ENCODE assay signal across 8 mouse cellular contexts in genomic region chr3:55587972-55588946, GRCm38 (mm10).
A peak's percentile ranks its signal among the peaks of the same experiment; 100 is the strongest.
DNase-seq lines count a peak whose midpoint lies in the region; ATAC-seq lines count a peak whose summit lies in the region.

No protein-coding gene starts in this region.

- no peak overlapping the region for H3K4me3 ChIP-seq in forebrain, embryonic 13.5 days
- H3K4me3 ChIP-seq in hindbrain, embryonic 16.5 days (ENCODE audit: low read length): no peak overlapping the region
- no peak overlapping the region for H3K4me3 ChIP-seq in midbrain, embryonic 13.5 days (replicated peaks)

- DNase-seq in heart, adult 18-20 months: peak; percentile 34 to 61
- DNase-seq in heart, adult 8-10 months (ENCODE audit: low spot score): no peak
- no peak for DNase-seq in adrenal gland, adult 8-10 months
- DNase-seq in spleen, postnatal 10 days (ENCODE audit: low spot score in 2 of 2): no peak
- no peak for DNase-seq in urinary bladder, adult 2 months (ENCODE audit: low spot score)

- H3K4me2 ChIP-seq in forebrain, embryonic 13.5 days: peak overlapping the region; percentile 17; the same call in 1 of the 2 replicates
- no peak overlapping the region for H3K4me2 ChIP-seq in hindbrain, embryonic 16.5 days (ENCODE audit: low read length)
- H3K4me2 ChIP-seq in midbrain, embryonic 13.5 days (replicated peaks): peak overlapping the region; percentile 27; the same call in 1 of the 2 replicates

- WGBS in forebrain, embryonic 13.5 days: 9% methylated on average over 12 of the region's 12 CpGs
- 10% methylated on average over 12 of the region's 12 CpGs for WGBS in hindbrain, embryonic 16.5 days
- WGBS in midbrain, embryonic 13.5 days: 6% methylated on average over 12 of the region's 12 CpGs

- no peaks in the 10 kb centered on the region for H3K36me3 ChIP-seq in forebrain, embryonic 13.5 days (ENCODE audit: poor library complexity, severe bottlenecking)
- H3K36me3 ChIP-seq in hindbrain, embryonic 16.5 days (ENCODE audit: control insufficient read depth, insufficient read depth, low read length): no peaks in the 10 kb centered on the region
- no peaks in the 10 kb centered on the region for H3K36me3 ChIP-seq in midbrain, embryonic 13.5 days

- no peaks in the 10 kb centered on the region for H3K9me3 ChIP-seq in forebrain, embryonic 13.5 days (replicated peaks)
- H3K9me3 ChIP-seq in hindbrain, embryonic 16.5 days (ENCODE audit: control insufficient read depth, low read length): no peaks in the 10 kb centered on the region
- H3K9me3 ChIP-seq in midbrain, embryonic 13.5 days: no peaks in the 10 kb centered on the region

- ATAC-seq in forebrain, embryonic 13.5 days: peak; percentile 77; the same call in 1 of the 2 replicates
- ATAC-seq in hindbrain, embryonic 16.5 days: peak; percentile 68
- ATAC-seq in midbrain, embryonic 13.5 days: peak; percentile 86

- peak overlapping the region; percentile 31; the same call in 1 of the 2 replicates for H3K27ac ChIP-seq in forebrain, embryonic 13.5 days
- H3K27ac ChIP-seq in hindbrain, embryonic 16.5 days (ENCODE audit: low read depth, low read length): peak overlapping the region; percentile 58
- H3K27ac ChIP-seq in midbrain, embryonic 13.5 days: peak overlapping the region; percentile 87

- H3K4me1 ChIP-seq in forebrain, embryonic 13.5 days: peaks cover 25% of the 10 kb centered on the region
- H3K4me1 ChIP-seq in hindbrain, embryonic 16.5 days (ENCODE audit: control insufficient read depth, insufficient read depth, low read depth, low read length): peaks cover 14% of the 10 kb centered on the region
- peaks cover 41% of the 10 kb centered on the region for H3K4me1 ChIP-seq in midbrain, embryonic 13.5 days (replicated peaks)

- no peaks in the 10 kb centered on the region for H3K27me3 ChIP-seq in forebrain, embryonic 13.5 days
- H3K27me3 ChIP-seq in hindbrain, embryonic 16.5 days (replicated peaks; ENCODE audit: control insufficient read depth, insufficient read depth, low read length): no peaks in the 10 kb centered on the region
- H3K27me3 ChIP-seq in midbrain, embryonic 13.5 days: no peaks in the 10 kb centered on the region

- H3K9ac ChIP-seq in forebrain, embryonic 13.5 days: peak overlapping the region; percentile 41; the same call in 1 of the 2 replicates
- peak overlapping the region; percentile 24; the same call in 1 of the 2 replicates for H3K9ac ChIP-seq in hindbrain, embryonic 16.5 days (ENCODE audit: low read depth, low read length)
- peak overlapping the region; percentile 7; the same call in 1 of the 2 replicates for H3K9ac ChIP-seq in midbrain, embryonic 13.5 days (replicated peaks)

Comparison
In these comparisons a context has a peak if more than half of its experiments do, and no peak if none do; other contexts are left out.
1. DNase-seq: peak in heart, adult 18-20 months (2 of 2); none in heart, adult 8-10 months (single experiment), adrenal gland, adult 8-10 months (single experiment), spleen, postnatal 10 days (0 of 2) and urinary bladder, adult 2 months (single experiment).
2. H3K27ac ChIP-seq: peak in every context shown above with its lines; median percentile 87 in midbrain, embryonic 13.5 days; 58 in hindbrain, embryonic 16.5 days; 31 in forebrain, embryonic 13.5 days.
3. Peak in every context shown above with its lines, with median percentiles within 50 percentile points of each other: ATAC-seq and H3K9ac ChIP-seq.